Mouse (Mus musculus): ENCODE data around the gene Rprml.
A peak's percentile ranks its signal among the peaks of the same experiment; 100 is the strongest.

DNA sequence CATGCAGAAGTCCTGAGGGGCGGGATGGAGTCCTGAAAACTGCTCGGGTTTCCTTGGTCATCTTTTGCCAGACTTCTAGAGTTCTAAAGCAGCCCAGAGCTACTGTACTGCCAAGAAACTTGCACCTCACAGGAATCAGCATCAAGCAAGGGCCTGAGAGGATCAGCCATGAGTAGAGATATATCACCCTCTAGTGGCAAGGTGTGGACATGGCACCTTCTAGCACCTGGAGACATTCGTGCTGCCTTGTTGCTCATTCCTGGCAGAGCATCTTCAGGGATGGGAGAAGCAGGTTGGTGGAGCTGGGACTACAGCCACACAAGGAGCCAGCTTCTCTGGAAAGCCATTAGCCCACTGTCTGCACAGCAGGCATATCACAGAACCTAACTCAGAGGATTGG, 26.2 kb downstream of the Rprml start:
- peak; percentile 47 for TF ChIP-seq CTCF (IDR thresholded peaks at IDR 0.05; ENCODE audit: control insufficient read depth, insufficient read depth, insufficient read length)
- no peak for TF ChIP-seq USF1 (IDR thresholded peaks at IDR 0.05; ENCODE audit: low read depth)
- TF ChIP-seq MYOG (IDR thresholded peaks at IDR 0.05; ENCODE audit: control insufficient read depth, extremely low read depth, insufficient read length): no peak
- no peak for TF ChIP-seq MAX (IDR thresholded peaks at IDR 0.05)
- no peak for TF ChIP-seq MYOD1 (IDR thresholded peaks at IDR 0.05; ENCODE audit: control insufficient read depth, insufficient read length, low read depth)
- no peak for TF ChIP-seq CEBPB (IDR thresholded peaks at IDR 0.05; ENCODE audit: low read depth)
- TF ChIP-seq FOSL1 (IDR thresholded peaks at IDR 0.05; ENCODE audit: insufficient read depth, low read length, poor library complexity, severe bottlenecking): no peak

All from C2C12 (cell line).